Mouse (Mus musculus): Measurements from ENCODE around the gene Gm13285. TPM values are rescaled to one million over a fixed set of nuclear protein-coding genes. Genes with fewer than 3 reads are reported as not detected.

The Gm13285 gene
- polyA plus RNA-seq, 1 experiment from 2014 or later, result 0.42 TPM

- H3K4me3 ChIP-seq (ENCODE audit: low read depth, low read length), result no peak overlapping the region
- no peaks in the 10 kb centered on the region for H3K4me1 ChIP-seq (replicated peaks; ENCODE audit: control insufficient read depth, insufficient read depth, low read length)
- WGBS, result 37% methylated on average over 3 of the region's 3 CpGs
- H3K27ac ChIP-seq (ENCODE audit: low read depth, low read length), result no peak overlapping the region
- ATAC-seq, result no peak
- no peak overlapping the region for H3K9ac ChIP-seq (ENCODE audit: low read depth, low read length)
- H3K36me3 ChIP-seq (ENCODE audit: control insufficient read depth, insufficient read depth), result no peaks in the 10 kb centered on the region
- no peaks in the 10 kb centered on the region; the same call in 1 of the 2 replicates for H3K27me3 ChIP-seq (replicated peaks; ENCODE audit: control insufficient read depth, insufficient read depth, low read length)
- no peak overlapping the region for H3K4me2 ChIP-seq (replicated peaks; ENCODE audit: low read depth)
- H3K9me3 ChIP-seq (ENCODE audit: control insufficient read depth), result no peaks in the 10 kb centered on the region
- peak; percentile 64 for TF ChIP-seq CTCF (IDR thresholded peaks at IDR 0.05; ENCODE audit: low read depth)
These were observed 39.4 kb downstream of the Gm13285 start for GRCm38 (mm10) chr4:88838828-88839227.

- Histone ChIP-seq H3K4me2 (replicated peaks; ENCODE audit: low read depth) (no peak overlapping the region), H3K27me3 (replicated peaks; ENCODE audit: control insufficient read depth, insufficient read depth, low read length) (no peaks in the 10 kb centered on the region; the same call in 1 of the 2 replicates), H3K4me1 (replicated peaks; ENCODE audit: control insufficient read depth, insufficient read depth, low read length) (no peaks in the 10 kb centered on the region), H3K36me3 (ENCODE audit: control insufficient read depth, insufficient read depth) (no peaks in the 10 kb centered on the region), H3K9me3 (ENCODE audit: control insufficient read depth) (no peaks in the 10 kb centered on the region), H3K4me3 (ENCODE audit: low read depth, low read length) (no peak overlapping the region), H3K9ac (ENCODE audit: low read depth, low read length) (no peak overlapping the region), H3K27ac (ENCODE audit: low read depth, low read length) (no peak overlapping the region)
- no peak for ATAC-seq
- 70% methylated on average over 3 of the region's 3 CpGs for WGBS
- no peak for TF ChIP-seq CTCF (IDR thresholded peaks at IDR 0.05; ENCODE audit: low read depth)
These were observed 40.6 kb downstream of the Gm13285 start for GRCm38 (mm10) chr4:88840058-88840457.

DNA sequence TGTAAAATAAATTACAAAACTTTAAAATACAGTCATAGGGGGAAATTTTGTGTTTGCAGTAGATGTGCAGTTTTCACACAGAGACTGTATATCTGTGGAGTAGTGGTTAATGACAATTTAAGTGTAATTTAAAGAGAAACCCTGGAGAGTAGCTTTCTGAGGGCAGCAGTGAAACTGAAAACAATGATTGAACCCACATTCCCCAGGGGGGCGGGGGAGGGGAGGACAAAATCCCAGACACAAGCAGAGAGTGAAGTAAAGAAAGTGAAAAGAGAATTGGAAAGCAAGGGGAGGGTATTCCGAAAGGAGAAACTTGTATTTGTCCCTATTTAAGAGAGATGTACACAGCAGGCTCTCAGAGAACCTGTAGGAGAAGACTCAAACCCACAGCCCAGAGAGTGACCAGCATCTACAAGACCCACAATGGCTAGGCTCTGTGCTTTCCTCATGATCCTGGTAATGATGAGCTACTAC lies 42.0 kb downstream of the Gm13285 start, which contains the start of gene Ifna4:
TSS of gene Ifna4 (plus strand) at position 424 of the 474 bp plus-strand sequence.
- no peak within 1 kb of the TSS for H3K27ac ChIP-seq (ENCODE audit: low read depth, low read length)
- no peaks in the 10 kb centered on the region for H3K36me3 ChIP-seq (ENCODE audit: control insufficient read depth, insufficient read depth)
- WGBS, result 61% methylated on average over 2 of the region's 2 CpGs
- H3K4me1 ChIP-seq (replicated peaks; ENCODE audit: control insufficient read depth, insufficient read depth, low read length), result no peaks in the 10 kb centered on the region
- H3K9ac ChIP-seq (ENCODE audit: low read depth, low read length), result no peak within 1 kb of the TSS
- ATAC-seq, result no peak
- no peak within 1 kb of the TSS for H3K4me3 ChIP-seq (ENCODE audit: low read depth, low read length)
- no peak within 1 kb of the TSS for H3K4me2 ChIP-seq (replicated peaks; ENCODE audit: low read depth)
- no peak for TF ChIP-seq CTCF (IDR thresholded peaks at IDR 0.05; ENCODE audit: low read depth)
- no peaks in the 10 kb centered on the region; the same call in 1 of the 2 replicates for H3K27me3 ChIP-seq (replicated peaks; ENCODE audit: control insufficient read depth, insufficient read depth, low read length)
- no peaks in the 10 kb centered on the region for H3K9me3 ChIP-seq (ENCODE audit: control insufficient read depth)

DNA sequence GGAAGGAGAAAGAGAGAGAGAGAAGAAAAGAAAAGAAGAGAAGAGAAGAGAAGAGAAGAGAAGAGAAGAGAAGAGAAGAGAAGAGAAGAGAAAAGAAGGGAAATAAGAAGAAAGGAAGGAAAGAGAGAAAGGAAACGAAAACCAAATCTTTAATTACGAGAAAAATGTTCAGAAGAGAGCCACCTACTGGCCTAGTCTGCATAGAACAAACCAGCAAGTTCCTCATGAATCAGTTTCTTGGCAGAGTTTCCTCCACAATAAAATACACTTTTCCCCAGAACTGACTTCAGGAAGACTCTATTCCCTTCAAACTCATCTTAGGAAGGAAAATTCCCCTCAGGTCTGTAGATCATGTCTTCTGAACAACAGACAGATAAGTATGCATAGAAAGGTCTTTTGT lies 45.9 kb downstream of the Gm13285 start:
- WGBS, result 43% methylated on average over 2 of the region's 2 CpGs
- H3K27ac ChIP-seq (ENCODE audit: low read depth, low read length), result no peak overlapping the region
- ATAC-seq, result no peak

DNA sequence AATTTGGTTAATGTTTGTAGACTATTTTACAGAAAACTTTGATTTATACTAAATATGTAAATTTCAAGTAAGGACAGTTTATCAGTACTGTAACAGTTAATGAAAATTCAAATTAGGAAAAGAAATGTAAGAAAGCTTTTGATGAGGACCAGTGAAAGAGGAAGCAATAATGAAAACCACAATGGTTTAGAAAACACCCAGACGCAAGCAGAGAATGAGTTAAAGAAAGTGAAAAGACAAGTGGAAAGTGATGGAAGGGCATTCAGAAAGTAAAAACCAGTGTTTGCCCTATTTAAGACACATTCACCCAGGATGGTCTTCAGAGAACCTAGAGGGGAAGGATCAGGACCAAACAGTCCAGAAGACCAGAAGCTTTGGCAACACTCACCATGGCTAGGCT lies 50.2 kb downstream of the Gm13285 start, which contains the start of gene Ifna1:
TSS of gene Ifna1 (plus strand) at position 390 of the 400 bp plus-strand sequence.
- WGBS, result 77% methylated on average over 1 of the region's 1 CpGs
- no peak within 1 kb of the TSS for H3K27ac ChIP-seq (ENCODE audit: low read depth, low read length)
- H3K9ac ChIP-seq (ENCODE audit: low read depth, low read length), result no peak within 1 kb of the TSS
- no peak for TF ChIP-seq CTCF (IDR thresholded peaks at IDR 0.05; ENCODE audit: low read depth)
- no peaks in the 10 kb centered on the region for H3K27me3 ChIP-seq (replicated peaks; ENCODE audit: control insufficient read depth, insufficient read depth, low read length)
- no peaks in the 10 kb centered on the region for H3K36me3 ChIP-seq (ENCODE audit: control insufficient read depth, insufficient read depth)
- H3K4me3 ChIP-seq (ENCODE audit: low read depth, low read length), result no peak within 1 kb of the TSS
- no peak for ATAC-seq
- H3K9me3 ChIP-seq (ENCODE audit: control insufficient read depth), result no peaks in the 10 kb centered on the region
- no peaks in the 10 kb centered on the region for H3K4me1 ChIP-seq (replicated peaks; ENCODE audit: control insufficient read depth, insufficient read depth, low read length)
- H3K4me2 ChIP-seq (replicated peaks; ENCODE audit: low read depth), result no peak within 1 kb of the TSS

More for the DNA sequence above, 45.9 kb downstream of the Gm13285 start:
- H3K36me3 ChIP-seq (ENCODE audit: control insufficient read depth, insufficient read depth), result no peaks in the 10 kb centered on the region
- H3K4me3 ChIP-seq (ENCODE audit: low read depth, low read length), result no peak overlapping the region
- H3K4me1 ChIP-seq (replicated peaks; ENCODE audit: control insufficient read depth, insufficient read depth, low read length), result no peaks in the 10 kb centered on the region
- H3K9ac ChIP-seq (ENCODE audit: low read depth, low read length), result no peak overlapping the region
- no peaks in the 10 kb centered on the region for H3K9me3 ChIP-seq (ENCODE audit: control insufficient read depth)
- no peak overlapping the region for H3K4me2 ChIP-seq (replicated peaks; ENCODE audit: low read depth)
- no peaks in the 10 kb centered on the region; the same call in 1 of the 2 replicates for H3K27me3 ChIP-seq (replicated peaks; ENCODE audit: control insufficient read depth, insufficient read depth, low read length)
- peak; percentile 43 for TF ChIP-seq CTCF (IDR thresholded peaks at IDR 0.05; ENCODE audit: low read depth)

Other genes starting within 250 kb of the Gm13285 start
- gene Ifna15, start 241.4 kb upstream of the Gm13285 start, polyA plus RNA-seq (2015; fragmentation: Nextera tagmentation; extraction: Ambion mirVana), result not detected in 2 replicates
- not detected in 2 replicates for gene Ifna14, start 227.9 kb upstream of the Gm13285 start, polyA plus RNA-seq (2015; fragmentation: Nextera tagmentation; extraction: Ambion mirVana)
- gene Ifna9, start 207.3 kb upstream of the Gm13285 start, polyA plus RNA-seq (2015; fragmentation: Nextera tagmentation; extraction: Ambion mirVana), result not detected in 2 replicates
- not detected in 2 replicates for gene Ifna12, start 196.3 kb upstream of the Gm13285 start, polyA plus RNA-seq (2015; fragmentation: Nextera tagmentation; extraction: Ambion mirVana)
- gene C87499, start 165.3 kb upstream of the Gm13285 start, polyA plus RNA-seq (2015; fragmentation: Nextera tagmentation; extraction: Ambion mirVana), result not detected in 2 replicates
- gene Ifna13, start 155.2 kb upstream of the Gm13285 start, polyA plus RNA-seq (2015; fragmentation: Nextera tagmentation; extraction: Ambion mirVana), result not detected in 2 replicates
- not detected in 2 replicates for gene Ifna16, start 122.7 kb upstream of the Gm13285 start, polyA plus RNA-seq (2015; fragmentation: Nextera tagmentation; extraction: Ambion mirVana)
- gene Ifna2, start 115.8 kb upstream of the Gm13285 start, polyA plus RNA-seq (2015; fragmentation: Nextera tagmentation; extraction: Ambion mirVana), result not detected in 2 replicates
- not detected in 2 replicates for gene Ifnab, start 108.3 kb upstream of the Gm13285 start, polyA plus RNA-seq (2015; fragmentation: Nextera tagmentation; extraction: Ambion mirVana)
- 0.16 and 0.43 TPM in 2 replicates for gene Gm26566, start 77.9 kb upstream of the Gm13285 start, polyA plus RNA-seq (2015; fragmentation: Nextera tagmentation; extraction: Ambion mirVana)
- gene Klhl9, start 77.2 kb upstream of the Gm13285 start, polyA plus RNA-seq (2015; fragmentation: Nextera tagmentation; extraction: Ambion mirVana), result 40.5 and 42.5 TPM in 2 replicates
- gene Gm13271, start 44.8 kb upstream of the Gm13285 start, polyA plus RNA-seq (2015; fragmentation: Nextera tagmentation; extraction: Ambion mirVana), result not detected in 2 replicates
- gene Gm13283, start 39.5 kb upstream of the Gm13285 start, polyA plus RNA-seq (2015; fragmentation: Nextera tagmentation; extraction: Ambion mirVana), result 0.20 TPM in 1 of 2 replicates, not detected in the other
- 0.13 TPM in 1 of 2 replicates, not detected in the other for gene Gm13290, start 25.8 kb upstream of the Gm13285 start, polyA plus RNA-seq (2015; fragmentation: Nextera tagmentation; extraction: Ambion mirVana)
- gene Gm13289, start 22.7 kb upstream of the Gm13285 start, polyA plus RNA-seq (2015; fragmentation: Nextera tagmentation; extraction: Ambion mirVana), result not detected in 2 replicates
- not detected in 2 replicates for gene Gm13272, start 19.8 kb upstream of the Gm13285 start, polyA plus RNA-seq (2015; fragmentation: Nextera tagmentation; extraction: Ambion mirVana)
- gene Ifnz, start 17.5 kb upstream of the Gm13285 start, polyA plus RNA-seq (2015; fragmentation: Nextera tagmentation; extraction: Ambion mirVana), result 0.18 TPM in 1 of 2 replicates, not detected in the other
- gene Gm13276, start 14.0 kb upstream of the Gm13285 start, polyA plus RNA-seq (2015; fragmentation: Nextera tagmentation; extraction: Ambion mirVana), result not detected in 2 replicates
- not detected in 2 replicates for gene Gm13277, start 11.0 kb upstream of the Gm13285 start, polyA plus RNA-seq (2015; fragmentation: Nextera tagmentation; extraction: Ambion mirVana)
- not detected in 2 replicates for gene Gm13278, start 8.1 kb upstream of the Gm13285 start, polyA plus RNA-seq (2015; fragmentation: Nextera tagmentation; extraction: Ambion mirVana)
- gene Gm13275, start 5.2 kb upstream of the Gm13285 start, polyA plus RNA-seq (2015; fragmentation: Nextera tagmentation; extraction: Ambion mirVana), result not detected in 2 replicates
- not detected in 2 replicates for gene Gm13279, start 2.3 kb upstream of the Gm13285 start, polyA plus RNA-seq (2015; fragmentation: Nextera tagmentation; extraction: Ambion mirVana)
- gene Gm13287, start 3.6 kb downstream of the Gm13285 start, polyA plus RNA-seq (2015; fragmentation: Nextera tagmentation; extraction: Ambion mirVana), result not detected in 2 replicates
- gene Gm13288, start 5.9 kb downstream of the Gm13285 start, polyA plus RNA-seq (2015; fragmentation: Nextera tagmentation; extraction: Ambion mirVana), result not detected in 2 replicates
- not detected in 2 replicates for gene Ifna7, start 16.6 kb downstream of the Gm13285 start, polyA plus RNA-seq (2015; fragmentation: Nextera tagmentation; extraction: Ambion mirVana)
- gene Ifna11, start 20.3 kb downstream of the Gm13285 start, polyA plus RNA-seq (2015; fragmentation: Nextera tagmentation; extraction: Ambion mirVana), result not detected in 2 replicates
- not detected in 2 replicates for gene Ifna6, start 27.8 kb downstream of the Gm13285 start, polyA plus RNA-seq (2015; fragmentation: Nextera tagmentation; extraction: Ambion mirVana)
- gene Ifna5, start 35.9 kb downstream of the Gm13285 start, polyA plus RNA-seq (2015; fragmentation: Nextera tagmentation; extraction: Ambion mirVana), result not detected in 2 replicates
- gene Ifna4, start 42.2 kb downstream of the Gm13285 start, polyA plus RNA-seq (2015; fragmentation: Nextera tagmentation; extraction: Ambion mirVana), result not detected in 2 replicates
- not detected in 2 replicates for gene Ifna1, start 50.4 kb downstream of the Gm13285 start, polyA plus RNA-seq (2015; fragmentation: Nextera tagmentation; extraction: Ambion mirVana)
- not detected in 2 replicates for gene Ifne, start 80.5 kb downstream of the Gm13285 start, polyA plus RNA-seq (2015; fragmentation: Nextera tagmentation; extraction: Ambion mirVana)